Mouse (Mus musculus) neural tube, embryonic 11.5 days (tissue): ENCODE measurements at regions not wholly inside any gene's neighbourhood (a gene's known extent, or its start where the extent isn't known, plus 50 kb on each side); places are given as distances from the start of the nearest gene placed in this dataset.
"Not testable (repeated sequence)": the region's sequence is repeated elsewhere in the genome, so short reads cannot be mapped to it uniquely, and the experiment has no call there.

ENCODE experiments used
- ATAC-seq: fragments of 200-750 bp; cut with Nextera tagmentation; 2 replicates; pipeline ENCODE4 v1.8.0; 2017; ENCODE audit warnings: moderate number of reproducible peaks, mild to moderate bottlenecking, moderate TSS enrichment, moderate library complexity; ENCODE audit not compliant: insufficient read depth, low FRiP score, low TSS enrichment
- DNase-seq: peaks from one replicate; pipeline ENCODE4 v3.0.0-alpha.2; 2015; ENCODE audit warnings: low spot score
- H3K27ac ChIP-seq: fragments of 300-500 bp; sonication (generic); 2 replicates; pipeline ENCODE4 v1.5.1; 2014; ENCODE audit warnings: low read depth, mild to moderate bottlenecking, low read length
- H3K27me3 ChIP-seq: fragments of 300-500 bp; sonication (generic); 2 replicates; pipeline ENCODE4 v1.6.1; 2014; ENCODE audit warnings: mild to moderate bottlenecking, low read length, mixed read lengths; ENCODE audit not compliant: control insufficient read depth, insufficient read depth
- H3K36me3 ChIP-seq: fragments of 300-500 bp; sonication (generic); 2 replicates; pipeline ENCODE4 v1.6.1; 2014; ENCODE audit warnings: mild to moderate bottlenecking, low read length, moderate library complexity, mixed read lengths; ENCODE audit not compliant: control insufficient read depth, insufficient read depth
- H3K4me1 ChIP-seq: fragments of 300-500 bp; sonication (generic); 2 replicates; pipeline ENCODE4 v1.6.1; 2014; ENCODE audit warnings: low read length, mixed read lengths; ENCODE audit not compliant: control insufficient read depth, insufficient read depth
- H3K4me2 ChIP-seq: fragments of 300-500 bp; sonication (generic); 2 replicates; pipeline ENCODE4 v1.6.1; 2014; ENCODE audit warnings: low read depth, mild to moderate bottlenecking, moderate library complexity
- H3K4me3 ChIP-seq: fragments of 300-500 bp; sonication (generic); 2 replicates; pipeline ENCODE4 v1.5.1; 2014; ENCODE audit warnings: low read depth, low read length
- H3K9ac ChIP-seq: fragments of 300-500 bp; sonication (generic); 2 replicates; pipeline ENCODE4 v1.6.1; 2014; ENCODE audit warnings: mild to moderate bottlenecking, low read length
- H3K9me3 ChIP-seq: fragments of 300-500 bp; sonication (generic); 2 replicates; pipeline ENCODE4 v1.6.1; 2016; ENCODE audit warnings: low read length; ENCODE audit not compliant: control insufficient read depth
- WGBS: fragments of 180-500 bp; shearing (Covaris S2); extraction: QIAGEN DNeasy Blood & Tissue Kit; methylation state at CpG from one replicate; pipeline ENCODE4 v1.1.7; 2014; 5-methylcytosine and 5-hydroxymethylcytosine counted together

- H3K27ac ChIP-seq, H3K9me3 ChIP-seq, H3K27me3 ChIP-seq, H3K9ac ChIP-seq, H3K4me3 ChIP-seq, H3K4me1 ChIP-seq, DNase-seq, H3K4me2 ChIP-seq, ATAC-seq, H3K36me3 ChIP-seq: not testable (repeated sequence)
- no CpG with 5 or more reads among the region's 1 CpGs for WGBS
These were observed 119.2 kb upstream of the Gm21119 start for GRCm38 (mm10) chr8:20495542-20495941.

GRCm38 (mm10) chr8:20513920-20514319 is 100.8 kb upstream of the Gm21119 start:
- not testable (repeated sequence) for H3K36me3 ChIP-seq, H3K9me3 ChIP-seq, H3K4me1 ChIP-seq, ATAC-seq, H3K27ac ChIP-seq, H3K27me3 ChIP-seq, H3K4me3 ChIP-seq, H3K9ac ChIP-seq, H3K4me2 ChIP-seq
- DNase-seq = peak; percentile 7
- WGBS = 78% methylated on average over 1 of the region's 1 CpGs

- H3K9ac ChIP-seq = not testable (repeated sequence)
These were observed 98.3 kb upstream of the Gm21119 start for GRCm38 (mm10) chr8:20516324-20516830.

GRCm38 (mm10) chr8:20517551-20517950 is 97.2 kb upstream of the Gm21119 start:
- H3K27me3 ChIP-seq, H3K4me3 ChIP-seq, DNase-seq, H3K27ac ChIP-seq, H3K9me3 ChIP-seq, H3K36me3 ChIP-seq, H3K9ac ChIP-seq, H3K4me1 ChIP-seq, ATAC-seq, H3K4me2 ChIP-seq: not testable (repeated sequence)
- 33% methylated on average over 1 of the region's 1 CpGs for WGBS

More at GRCm38 (mm10) chr8:20516324-20516830, 98.3 kb upstream of the Gm21119 start:
- H3K36me3 ChIP-seq, H3K4me1 ChIP-seq, ATAC-seq, H3K27me3 ChIP-seq, DNase-seq, H3K4me2 ChIP-seq, H3K27ac ChIP-seq, H3K4me3 ChIP-seq, H3K9me3 ChIP-seq: not testable (repeated sequence)
- 74% methylated on average over 2 of the region's 3 CpGs for WGBS

GRCm38 (mm10) chr8:20524539-20524938 is 90.2 kb upstream of the Gm21119 start:
- not testable (repeated sequence) for H3K36me3 ChIP-seq, DNase-seq, H3K27me3 ChIP-seq, H3K9ac ChIP-seq, H3K9me3 ChIP-seq, ATAC-seq, H3K27ac ChIP-seq, H3K4me3 ChIP-seq, H3K4me1 ChIP-seq, H3K4me2 ChIP-seq

- not testable (repeated sequence) for H3K36me3 ChIP-seq, H3K27ac ChIP-seq, DNase-seq, H3K9ac ChIP-seq, H3K9me3 ChIP-seq, ATAC-seq, H3K4me1 ChIP-seq, H3K4me2 ChIP-seq, H3K27me3 ChIP-seq, H3K4me3 ChIP-seq
- no CpG with 5 or more reads among the region's 1 CpGs for WGBS
These were observed 85.7 kb upstream of the Gm21119 start for GRCm38 (mm10) chr8:20529048-20529447.

GRCm38 (mm10) chr8:20539031-20539430 is 75.7 kb upstream of the Gm21119 start:
- DNase-seq, H3K4me1 ChIP-seq, ATAC-seq, H3K4me2 ChIP-seq, H3K9me3 ChIP-seq, H3K27me3 ChIP-seq, H3K9ac ChIP-seq, H3K36me3 ChIP-seq, H3K4me3 ChIP-seq, H3K27ac ChIP-seq: not testable (repeated sequence)
- WGBS = 91% methylated on average over 4 of the region's 4 CpGs

- not testable (repeated sequence) for H3K27ac ChIP-seq, H3K4me3 ChIP-seq, H3K9me3 ChIP-seq, ATAC-seq, H3K9ac ChIP-seq, H3K4me2 ChIP-seq, H3K27me3 ChIP-seq, H3K4me1 ChIP-seq, DNase-seq, H3K36me3 ChIP-seq
- 82% methylated on average over 2 of the region's 2 CpGs for WGBS
These were observed 70.6 kb upstream of the Gm21119 start for GRCm38 (mm10) chr8:20544084-20544483.

- ATAC-seq, H3K4me3 ChIP-seq, H3K36me3 ChIP-seq, H3K4me1 ChIP-seq, DNase-seq, H3K27ac ChIP-seq, H3K9ac ChIP-seq, H3K4me2 ChIP-seq, H3K27me3 ChIP-seq, H3K9me3 ChIP-seq: not testable (repeated sequence)
- no CpG with 5 or more reads among the region's 2 CpGs for WGBS
These were observed 69.4 kb upstream of the Gm21119 start for GRCm38 (mm10) chr8:20545347-20545746.
